Mouse (Mus musculus): ENCODE measurements at regions not wholly inside any gene's neighbourhood (a gene's known extent, or its start where the extent isn't known, plus 50 kb on each side); places are given as distances from the start of the nearest gene placed in this dataset.
A peak's percentile ranks its signal among the peaks of the same experiment; 100 is the strongest.

GRCm38 (mm10) chr9:56547291-56547977, 129.0 kb downstream of the Hmg20a start:
- no peak for DNase-seq

- no peak for DNase-seq
Measured at GRCm38 (mm10) chr9:56549774-56550173, 131.4 kb downstream of the Hmg20a start.

GRCm38 (mm10) chr9:56550178-56550577, 131.8 kb downstream of the Hmg20a start:
- no peak for DNase-seq

- DNase-seq = no peak
Measured at GRCm38 (mm10) chr9:56551376-56552186, 133.2 kb downstream of the Hmg20a start.

GRCm38 (mm10) chr9:56552187-56552686, 133.8 kb downstream of the Hmg20a start:
- no peak for DNase-seq

GRCm38 (mm10) chr9:56552766-56553165, 134.4 kb downstream of the Hmg20a start:
- peak; percentile 35 to 42 for DNase-seq

GRCm38 (mm10) chr9:56553626-56554025, 135.2 kb downstream of the Hmg20a start:
- no peak for DNase-seq

- DNase-seq = no peak
Measured at GRCm38 (mm10) chr9:56554096-56554495, 135.7 kb downstream of the Hmg20a start.

GRCm38 (mm10) chr9:56559618-56560144, 141.3 kb downstream of the Hmg20a start:
- no peak for DNase-seq

GRCm38 (mm10) chr9:56562440-56562839, 144.0 kb downstream of the Hmg20a start:
- no peak for DNase-seq

- DNase-seq = no peak
Measured at GRCm38 (mm10) chr9:56564048-56564737, 145.8 kb downstream of the Hmg20a start.

All from thymus, adult 18-20 months (tissue).